Mouse (Mus musculus) ES-Bruce4 (cell line): ENCODE measurements around the gene Ppm1h.

Source experiments
- CTCF ChIP-seq: IDR thresholded peaks from one replicate; pipeline ENCODE4 v1.8.1; 2011; ENCODE audit warnings: low read depth, low read length
- EP300 ChIP-seq: IDR thresholded peaks from 2 replicates; pipeline ENCODE4 v1.6.1; 2011; ENCODE audit warnings: low read depth, low read length; ENCODE audit not compliant: insufficient read depth
- POLR2A ChIP-seq: IDR thresholded peaks from one replicate; pipeline ENCODE4 v1.8.1; 2011; ENCODE audit warnings: low read length; ENCODE audit not compliant: insufficient read depth

DNA sequence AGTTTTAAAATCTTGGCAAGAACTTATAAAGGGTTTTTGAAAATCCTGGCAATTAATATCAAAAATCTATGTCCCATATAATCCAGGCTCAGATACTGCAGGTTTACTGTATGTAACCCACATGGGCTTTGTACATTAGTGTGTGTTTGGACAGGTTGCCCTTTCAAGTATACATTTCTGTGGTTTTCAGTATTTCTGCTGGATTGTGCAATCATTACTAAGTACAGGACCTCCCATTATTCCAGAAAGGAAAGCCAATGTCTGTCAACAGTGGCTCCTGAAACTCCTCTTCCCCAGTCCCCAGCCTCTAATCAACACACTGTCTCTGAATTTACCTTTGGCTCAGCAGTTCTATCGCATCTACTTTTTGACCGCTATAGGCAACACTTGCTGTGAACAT lies 66.4 kb downstream of the Ppm1h start:
- TF ChIP-seq CTCF (no peak), POLR2A (no peak), EP300 (no peak)
